Mouse (Mus musculus) hindbrain, embryonic 14.5 days (tissue): ENCODE measurements around the gene Myh13. TPM values are rescaled to one million over a fixed set of nuclear protein-coding genes. Genes with fewer than 3 reads are reported as not detected.

Experiments
- ATAC-seq: fragments of 200-750 bp; cut with Nextera tagmentation; 2 replicates; pipeline ENCODE4 v1.8.0; 2017; ENCODE audit warnings: moderate number of reproducible peaks, mild to moderate bottlenecking, moderate TSS enrichment, moderate library complexity; ENCODE audit not compliant: low FRiP score
- DNase-seq: peaks from one replicate; pipeline ENCODE4 v3.0.0-alpha.2; 2015; ENCODE audit warnings: low spot score
- H3K27ac ChIP-seq: fragments of 300-500 bp; sonication (generic); 2 replicates; pipeline ENCODE4 v1.5.1; 2014; ENCODE audit warnings: mild to moderate bottlenecking, moderate library complexity
- H3K27me3 ChIP-seq: fragments of 300-500 bp; sonication (generic); 2 replicates; pipeline ENCODE4 v1.6.1; 2014; ENCODE audit warnings: mild to moderate bottlenecking, low read length, mixed read lengths; ENCODE audit not compliant: control insufficient read depth, insufficient read depth
- H3K36me3 ChIP-seq: fragments of 300-500 bp; sonication (generic); replicated peaks from 2 replicates; pipeline ENCODE4 v1.6.1; 2014; ENCODE audit not compliant: control insufficient read depth, insufficient read depth
- H3K4me1 ChIP-seq: fragments of 300-500 bp; sonication (generic); replicated peaks from 2 replicates; pipeline ENCODE4 v1.6.1; 2014; ENCODE audit warnings: antibody characterized with exemption, low read length, mixed read lengths; ENCODE audit not compliant: control insufficient read depth, insufficient read depth
- H3K4me2 ChIP-seq: fragments of 300-500 bp; sonication (generic); replicated peaks from 2 replicates; pipeline ENCODE4 v1.6.1; 2014; ENCODE audit warnings: mild to moderate bottlenecking, moderate library complexity
- H3K4me3 ChIP-seq: fragments of 300-500 bp; sonication (generic); replicated peaks from 2 replicates; pipeline ENCODE4 v1.5.1; 2014; ENCODE audit warnings: mild to moderate bottlenecking, low read length
- H3K9ac ChIP-seq: fragments of 300-500 bp; sonication (generic); 2 replicates; pipeline ENCODE4 v1.6.1; 2014
- H3K9me3 ChIP-seq: fragments of 300-500 bp; sonication (generic); 2 replicates; pipeline ENCODE4 v1.6.1; 2016; ENCODE audit warnings: low read length; ENCODE audit not compliant: control insufficient read depth
- WGBS: fragments of 180-500 bp; shearing (Covaris S2); extraction: QIAGEN DNeasy Blood & Tissue Kit; methylation state at CpG from one replicate; pipeline ENCODE4 v1.1.7; 2014; 5-methylcytosine and 5-hydroxymethylcytosine counted together
- polyA plus RNA-seq: library from polyadenylated mRNA; unstranded; fragments of >200 nt; fragmentation: Nextera tagmentation; extraction: Ambion mirVana; gene quantifications from 2 replicates; pipeline ENCODE4 v1.2.1, GENCODE M21; 2014

Myh13 gene
- polyA plus RNA-seq = 0.13 and 0.70 TPM in 2 replicates

DNA sequence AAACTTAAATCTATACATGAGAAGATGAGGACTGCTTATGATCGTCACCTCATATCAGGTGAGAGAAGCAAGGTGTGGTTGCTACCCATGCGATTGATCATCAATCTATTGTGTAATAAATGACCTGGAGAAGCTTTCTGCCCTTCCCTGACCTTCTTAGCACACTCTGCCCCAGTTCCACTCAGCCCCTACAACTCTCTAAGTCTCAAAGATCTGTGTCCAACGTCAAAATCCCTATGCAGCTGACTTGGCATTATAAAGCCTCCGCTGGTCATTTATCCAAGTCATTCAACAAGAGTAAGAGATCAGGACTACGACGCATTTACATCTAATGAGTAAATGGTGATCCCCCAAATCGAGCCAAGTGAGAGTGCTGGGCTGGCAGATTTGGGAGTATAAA, at the start of gene Myh13:
TSS of gene Myh13 (plus strand) at position 301 of the 400 bp plus-strand sequence.
- ATAC-seq = no peak
- Histone ChIP-seq H3K27ac (no peak within 1 kb of the TSS), H3K27me3 (no peaks in the 10 kb centered on the region), H3K4me2 (no peak within 1 kb of the TSS), H3K36me3 (no peaks in the 10 kb centered on the region), H3K9me3 (no peaks in the 10 kb centered on the region), H3K4me3 (no peak within 1 kb of the TSS), H3K9ac (no peak within 1 kb of the TSS), H3K4me1 (no peaks in the 10 kb centered on the region)
- no peak for DNase-seq
- 83% methylated on average over 7 of the region's 7 CpGs for WGBS

GRCm38 (mm10) chr11:67276601-67277174, 44.8 kb upstream of the Myh13 start, which contains the start of gene Myh8:
Gene Myh8, plus strand, starts transcription at chr11:67277124.
- DNase-seq (peak; percentile 65), ATAC-seq (peak; percentile 51; the same call in 1 of the 2 replicates)
- Histone ChIP-seq H3K4me3 (no peak within 1 kb of the TSS), H3K27me3 (no peaks in the 10 kb centered on the region), H3K27ac (no peak within 1 kb of the TSS), H3K9me3 (no peaks in the 10 kb centered on the region), H3K9ac (no peak within 1 kb of the TSS), H3K4me2 (no peak within 1 kb of the TSS), H3K36me3 (no peaks in the 10 kb centered on the region), H3K4me1 (no peaks in the 10 kb centered on the region)
- 68% methylated on average over 10 of the region's 10 CpGs for WGBS

DNA sequence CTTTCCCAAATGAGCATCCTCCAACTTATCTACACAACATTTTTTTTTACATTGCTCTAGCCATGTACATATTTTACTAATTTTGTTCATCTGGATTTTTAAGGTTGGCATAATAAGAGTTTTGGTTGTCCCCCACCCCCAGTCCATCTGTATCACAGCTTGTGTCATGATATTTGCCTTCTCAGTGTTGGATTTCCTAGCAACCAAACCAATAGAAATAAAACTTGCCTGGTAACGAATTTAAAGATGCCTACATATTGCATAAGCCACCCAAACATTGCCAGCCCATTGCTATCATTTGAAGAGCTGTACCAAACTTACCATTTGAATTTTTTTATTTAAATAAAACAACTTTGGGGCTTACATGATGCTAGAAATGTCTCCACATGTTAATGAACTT, 28.0 kb upstream of the Myh13 start:
- WGBS = 96% methylated on average over 1 of the region's 1 CpGs
- no peak for DNase-seq
- no peak overlapping the region for H3K4me2 ChIP-seq
- ATAC-seq = no peak
- H3K27me3 ChIP-seq = no peaks in the 10 kb centered on the region
- H3K4me3 ChIP-seq = no peak overlapping the region
- H3K36me3 ChIP-seq = no peaks in the 10 kb centered on the region
- H3K27ac ChIP-seq = no peak overlapping the region
- no peaks in the 10 kb centered on the region for H3K4me1 ChIP-seq
- H3K9me3 ChIP-seq = no peaks in the 10 kb centered on the region
- no peak overlapping the region for H3K9ac ChIP-seq

DNA sequence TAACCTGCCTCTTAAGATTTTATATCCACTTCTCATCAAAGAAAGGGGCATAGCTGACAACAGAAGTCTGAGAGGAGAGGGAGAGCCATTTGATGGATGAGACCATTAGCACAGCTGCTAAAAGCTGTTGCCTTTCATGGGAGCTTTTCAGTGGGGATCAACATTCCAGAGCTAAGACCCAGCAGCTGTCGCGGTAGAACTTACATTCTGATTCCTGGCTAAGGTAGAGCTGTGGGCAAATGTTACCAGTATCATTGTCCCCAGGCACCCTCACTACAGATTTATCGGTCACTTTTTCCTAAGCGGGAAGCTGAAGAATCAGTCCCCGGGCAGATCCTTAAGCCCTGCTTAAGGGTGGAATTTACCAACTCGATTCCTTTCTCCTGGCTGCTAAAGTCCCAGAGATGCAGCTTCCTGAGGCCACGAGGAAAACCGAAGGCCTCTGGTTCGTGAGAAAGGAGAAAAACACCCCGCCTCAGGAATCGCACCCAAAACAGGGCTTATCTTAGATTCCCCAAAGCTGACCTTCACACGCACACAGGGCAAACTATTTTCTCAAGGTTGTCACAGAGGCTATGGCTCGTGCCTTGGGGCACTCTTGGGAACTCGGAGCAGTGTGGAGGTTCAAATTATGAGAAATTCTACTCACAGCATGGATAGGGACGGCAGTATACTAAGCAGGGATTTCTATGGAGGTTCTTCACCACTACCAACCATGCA, 7.6 kb upstream of the Myh13 start:
- H3K4me1 ChIP-seq = no peaks in the 10 kb centered on the region
- DNase-seq = peak; percentile 37
- H3K9me3 ChIP-seq = no peaks in the 10 kb centered on the region
- no peaks in the 10 kb centered on the region for H3K27me3 ChIP-seq
- 59% methylated on average over 15 of the region's 15 CpGs for WGBS
- no peak for ATAC-seq
- no peak overlapping the region for H3K4me2 ChIP-seq
- no peak overlapping the region for H3K9ac ChIP-seq
- H3K36me3 ChIP-seq = no peaks in the 10 kb centered on the region
- H3K27ac ChIP-seq = no peak overlapping the region
- no peak overlapping the region for H3K4me3 ChIP-seq

DNA sequence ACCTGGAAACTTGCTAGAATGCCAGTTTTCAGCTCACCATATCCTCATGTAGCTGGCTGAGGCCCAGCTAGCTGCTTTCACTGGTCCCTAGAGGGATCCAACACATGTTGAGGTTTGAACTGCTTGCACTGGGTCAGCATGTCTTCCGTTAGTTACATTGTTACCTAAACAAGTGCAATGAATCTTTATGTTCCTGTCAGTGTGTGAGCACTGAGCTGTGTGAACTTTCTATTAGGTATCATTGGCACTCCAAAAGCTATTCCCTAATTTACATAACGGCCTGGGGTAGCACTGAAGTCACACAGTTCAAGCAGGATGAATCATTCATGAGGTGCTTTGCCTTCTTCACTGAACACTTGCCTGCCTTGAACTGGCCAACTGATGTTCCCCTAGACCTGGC, 5.1 kb downstream of the Myh13 start:
- Histone ChIP-seq H3K27ac (no peak overlapping the region), H3K4me2 (no peak overlapping the region), H3K27me3 (no peaks in the 10 kb centered on the region), H3K4me3 (no peak overlapping the region), H3K4me1 (no peaks in the 10 kb centered on the region), H3K36me3 (no peaks in the 10 kb centered on the region), H3K9ac (no peak overlapping the region), H3K9me3 (no peaks in the 10 kb centered on the region)
- ATAC-seq = no peak
- no peak for DNase-seq
- WGBS = 28% methylated on average over 2 of the region's 2 CpGs

DNA sequence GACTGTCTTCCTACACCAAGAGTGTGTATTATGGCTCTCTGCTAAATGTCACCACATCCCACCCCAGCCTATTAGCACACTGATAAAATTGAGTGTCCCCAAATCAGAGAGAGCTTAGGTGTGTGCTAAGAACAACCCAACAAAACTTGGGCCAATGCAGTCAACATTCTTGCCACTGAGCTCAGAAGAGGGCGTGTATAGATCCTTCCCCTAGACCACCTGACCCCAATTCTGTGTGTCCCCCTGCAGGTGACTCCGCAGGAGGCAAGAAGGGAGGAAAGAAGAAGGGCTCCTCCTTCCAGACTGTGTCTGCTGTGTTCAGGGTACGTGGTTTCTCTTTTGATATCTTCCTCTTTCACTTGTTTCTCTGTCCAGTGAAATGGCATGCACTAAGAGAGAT, 23.1 kb downstream of the Myh13 start:
- ATAC-seq = no peak
- H3K36me3 ChIP-seq = no peaks in the 10 kb centered on the region
- no peaks in the 10 kb centered on the region for H3K4me1 ChIP-seq
- no peak for DNase-seq
- WGBS = 65% methylated on average over 3 of the region's 3 CpGs
- H3K27me3 ChIP-seq = no peaks in the 10 kb centered on the region
- no peaks in the 10 kb centered on the region for H3K9me3 ChIP-seq
- no peak overlapping the region for H3K9ac ChIP-seq
- H3K4me2 ChIP-seq = no peak overlapping the region
- H3K4me3 ChIP-seq = no peak overlapping the region
- H3K27ac ChIP-seq = no peak overlapping the region

DNA sequence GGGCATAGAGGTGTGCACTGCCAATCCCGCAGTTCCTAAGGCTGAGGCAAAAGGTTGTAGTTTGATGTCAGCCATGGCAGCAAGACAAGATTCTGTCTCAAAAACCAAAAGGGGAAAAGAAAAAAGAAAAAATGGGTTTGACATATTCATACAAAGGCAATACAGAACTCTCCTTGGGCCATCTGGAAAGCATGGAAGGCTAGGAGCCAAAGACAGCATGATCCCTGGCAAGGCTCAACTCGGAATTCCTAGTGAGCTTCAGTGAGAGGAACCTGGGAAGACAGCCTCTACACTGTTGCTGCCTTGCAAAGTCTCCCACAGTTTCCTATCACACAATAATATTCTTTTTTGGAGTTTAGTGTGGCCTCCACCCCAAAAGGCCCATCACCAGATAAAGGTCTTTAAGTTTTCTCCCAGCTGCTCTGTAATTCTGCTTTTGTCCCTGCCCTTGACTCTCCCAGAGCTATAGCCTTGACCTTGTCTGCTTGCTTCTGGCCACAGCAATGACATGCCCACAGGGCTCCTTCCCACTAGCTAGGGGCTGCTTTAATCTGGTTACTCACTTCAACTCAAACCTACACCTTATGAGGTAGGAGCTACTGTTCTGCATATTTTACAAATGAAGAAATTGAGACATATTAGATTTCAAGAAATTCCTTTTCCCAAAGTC, 23.9 kb downstream of the Myh13 start:
- Histone ChIP-seq H3K27ac (no peak overlapping the region), H3K4me1 (no peaks in the 10 kb centered on the region), H3K36me3 (no peaks in the 10 kb centered on the region), H3K27me3 (no peaks in the 10 kb centered on the region), H3K9me3 (no peaks in the 10 kb centered on the region), H3K4me3 (no peak overlapping the region), H3K4me2 (no peak overlapping the region), H3K9ac (no peak overlapping the region)
- no peak for ATAC-seq
- no peak for DNase-seq
- 80% methylated on average over 2 of the region's 2 CpGs for WGBS

GRCm38 (mm10) chr11:67345856-67346236, 24.4 kb downstream of the Myh13 start:
- H3K27me3 ChIP-seq = no peaks in the 10 kb centered on the region
- no peak overlapping the region for H3K27ac ChIP-seq
- ATAC-seq = no peak

DNA sequence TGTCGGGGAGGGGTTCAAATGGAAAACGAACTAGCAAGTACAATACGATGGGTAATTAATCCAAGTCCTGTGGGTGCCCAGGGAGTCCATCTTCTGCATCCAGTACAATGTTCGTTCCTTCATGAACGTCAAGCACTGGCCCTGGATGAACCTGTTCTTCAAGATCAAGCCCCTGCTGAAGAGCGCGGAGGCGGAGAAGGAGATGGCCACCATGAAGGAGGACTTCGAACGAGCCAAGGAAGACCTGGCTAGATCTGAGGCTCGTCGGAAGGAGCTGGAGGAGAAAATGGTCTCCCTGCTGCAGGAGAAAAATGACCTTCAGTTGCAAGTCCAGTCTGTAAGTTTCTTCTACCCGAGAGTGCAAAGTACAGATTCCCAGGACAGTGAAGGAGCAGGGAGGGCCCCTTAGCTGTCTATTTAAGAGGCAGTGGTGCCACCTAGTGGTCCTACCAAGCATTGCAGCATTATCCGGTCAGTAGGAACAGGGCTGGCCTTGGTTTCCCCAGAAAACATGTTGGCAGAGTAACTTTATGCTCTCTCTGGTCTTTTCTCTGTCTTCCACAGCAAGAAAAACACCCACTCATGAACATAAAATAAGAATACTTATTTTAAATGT, 28.8 kb downstream of the Myh13 start:
- ATAC-seq (no peak), DNase-seq (peak; percentile 94)
- Histone ChIP-seq H3K4me3 (no peak overlapping the region), H3K27me3 (no peaks in the 10 kb centered on the region), H3K27ac (no peak overlapping the region), H3K36me3 (no peaks in the 10 kb centered on the region), H3K9me3 (no peaks in the 10 kb centered on the region), H3K4me1 (no peaks in the 10 kb centered on the region), H3K9ac (no peak overlapping the region), H3K4me2 (no peak overlapping the region)
- WGBS = 59% methylated on average over 14 of the region's 14 CpGs

More at GRCm38 (mm10) chr11:67345856-67346236, 24.4 kb downstream of the Myh13 start:
- H3K4me1 ChIP-seq = no peaks in the 10 kb centered on the region
- H3K9me3 ChIP-seq = no peaks in the 10 kb centered on the region
- no peak for DNase-seq
- H3K9ac ChIP-seq = no peak overlapping the region
- no peaks in the 10 kb centered on the region for H3K36me3 ChIP-seq
- no peak overlapping the region for H3K4me2 ChIP-seq
- H3K4me3 ChIP-seq = no peak overlapping the region
